Mouse (Mus musculus): ENCODE data around the gene Lnpk.

DNA sequence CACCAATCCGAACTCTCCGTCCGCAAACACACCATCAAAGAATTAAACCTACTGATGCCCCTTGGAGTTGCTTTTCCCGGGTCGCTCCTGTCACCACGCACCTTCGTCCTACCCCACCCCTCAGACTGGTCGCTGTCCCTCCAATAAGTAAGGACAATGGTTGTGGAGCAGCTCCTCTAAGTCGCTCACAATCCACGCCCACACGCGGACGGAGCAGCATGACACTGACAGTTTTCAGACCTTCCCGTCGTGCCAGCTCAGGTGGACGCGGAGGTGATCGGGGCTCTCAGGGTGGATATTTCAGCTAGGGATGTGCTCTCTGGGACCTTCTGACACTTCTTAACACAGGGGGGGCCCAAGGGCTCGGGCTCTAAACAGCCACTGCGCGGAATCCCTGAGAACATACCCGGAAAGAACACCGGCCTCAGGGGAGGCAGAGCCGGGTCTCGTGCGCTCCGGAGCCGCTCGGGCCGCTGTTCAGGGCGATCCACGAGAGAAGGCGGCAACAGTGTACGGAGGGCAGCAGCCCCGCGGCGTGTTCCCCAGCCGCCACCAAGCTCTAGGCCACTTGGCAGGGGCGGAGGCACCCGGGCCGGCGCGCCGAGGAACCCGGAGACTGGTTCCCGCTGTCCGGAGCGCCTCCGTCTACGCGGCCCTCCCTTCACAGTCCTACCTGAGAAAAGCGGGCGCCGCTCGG, 941 bp downstream of the Lnpk start:
- no peak for TF ChIP-seq USF1 (IDR thresholded peaks at IDR 0.05; ENCODE audit: low read depth)
- TF ChIP-seq CEBPB (IDR thresholded peaks at IDR 0.05; ENCODE audit: low read depth) = no peak
- TF ChIP-seq CTCF (IDR thresholded peaks at IDR 0.05; ENCODE audit: control insufficient read depth, insufficient read depth, insufficient read length) = no peak
- TF ChIP-seq MYOD1 (IDR thresholded peaks at IDR 0.05; ENCODE audit: control insufficient read depth, insufficient read length, low read depth) = no peak
- no peak for TF ChIP-seq MAX (IDR thresholded peaks at IDR 0.05)

All from C2C12 (cell line).